Mouse (Mus musculus): Measurements from ENCODE around the gene Myh1.

DNA sequence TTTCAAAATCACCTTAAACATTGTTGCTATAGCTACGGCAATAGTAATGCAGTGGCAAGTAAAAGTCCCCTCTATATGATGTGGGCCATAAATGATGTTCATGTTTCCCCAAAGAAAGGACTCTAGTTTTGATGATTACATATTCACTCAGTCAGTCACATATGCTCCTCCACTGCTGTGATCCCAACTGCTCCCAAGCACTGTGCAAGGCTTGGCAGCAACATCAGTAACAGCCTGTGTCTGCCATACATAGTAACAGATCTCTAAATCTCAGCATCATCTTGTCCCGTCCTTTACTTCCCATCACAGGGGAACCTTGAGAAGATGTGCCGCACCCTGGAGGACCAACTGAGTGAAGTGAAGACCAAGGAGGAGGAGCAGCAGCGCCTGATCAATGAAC is 53.8 kb downstream of the Myh1 start:
- TF ChIP-seq CTCF (IDR thresholded peaks at IDR 0.05; ENCODE audit: borderline replicate concordance, insufficient read depth, low read length): no peak
- no peak for TF ChIP-seq POLR2A (IDR thresholded peaks at IDR 0.05; ENCODE audit: low read depth, low read length)

Data from embryonic fibroblast, embryonic 13.5 days (primary cell).